Mouse (Mus musculus): ENCODE results near the gene Znhit1. TPM values are rescaled to one million over a fixed set of nuclear protein-coding genes. Genes with fewer than 3 reads are reported as not detected.

Gene Znhit1
- polyA plus RNA-seq, 1 experiment from 2014 or later, result 131 TPM

DNA sequence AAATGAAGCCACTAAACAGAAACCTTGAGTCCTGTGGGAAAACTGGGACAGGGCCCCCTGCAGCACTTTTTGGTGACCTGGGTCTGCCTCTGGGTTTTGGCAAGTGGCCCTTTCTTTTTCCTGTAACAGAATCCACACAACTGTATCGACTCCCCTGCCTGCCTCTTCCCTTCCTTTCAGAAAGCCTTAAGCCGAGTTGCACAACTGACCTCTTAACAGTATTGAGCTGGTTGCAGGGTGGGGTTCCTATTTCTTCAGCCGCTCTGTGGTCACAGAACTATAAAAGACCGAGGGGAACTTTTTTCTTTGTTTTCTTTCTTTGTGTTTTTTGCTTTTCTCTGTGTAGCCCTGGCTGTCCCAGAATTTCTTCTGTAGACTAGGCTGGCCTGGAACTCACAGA is 10.1 kb downstream of the Znhit1 start:
- Histone ChIP-seq H3K9me3 (ENCODE audit: control insufficient read depth, low read length) (no peaks in the 10 kb centered on the region), H3K27me3 (replicated peaks; ENCODE audit: control insufficient read depth, insufficient read depth, low read length) (no peaks in the 10 kb centered on the region), H3K9ac (replicated peaks; ENCODE audit: low read depth, low read length) (no peak overlapping the region), H3K4me2 (ENCODE audit: low read length) (no peak overlapping the region), H3K4me3 (replicated peaks; ENCODE audit: low read length) (no peak overlapping the region), H3K4me1 (replicated peaks; ENCODE audit: control insufficient read depth, insufficient read depth, low read length) (no peaks in the 10 kb centered on the region), H3K27ac (ENCODE audit: low read length) (no peak overlapping the region), H3K36me3 (ENCODE audit: control insufficient read depth, insufficient read depth) (peaks cover 11% of the 10 kb centered on the region; the same call in 1 of the 2 replicates)
- ATAC-seq, result no peak
- 73% methylated on average over 4 of the region's 4 CpGs for WGBS

DNA sequence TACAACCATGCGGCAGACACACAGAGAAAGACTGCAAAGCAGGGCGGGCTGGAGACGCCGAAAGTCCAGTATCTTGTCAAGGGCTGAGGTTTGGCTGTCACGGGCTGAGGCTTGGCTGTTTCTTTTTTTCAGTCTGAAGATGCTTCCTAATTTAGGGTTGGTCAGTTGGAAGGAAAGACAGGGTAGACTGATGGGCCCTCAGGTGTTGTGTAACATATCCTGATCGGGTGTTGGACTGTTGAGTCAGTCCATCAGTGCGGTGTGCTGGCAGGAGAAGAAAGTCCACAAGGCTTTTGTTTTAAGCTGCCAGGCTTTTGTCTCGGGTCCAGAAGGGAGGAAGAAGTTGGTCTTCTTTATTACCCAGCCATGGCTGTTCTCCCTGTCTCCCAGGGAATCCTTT is 14.2 kb downstream of the Znhit1 start:
- no peak overlapping the region for H3K27ac ChIP-seq (ENCODE audit: low read length)
- H3K36me3 ChIP-seq (ENCODE audit: control insufficient read depth, insufficient read depth), result no peaks in the 10 kb centered on the region
- no peak for ATAC-seq
- H3K9ac ChIP-seq (replicated peaks; ENCODE audit: low read depth, low read length), result no peak overlapping the region
- no peak overlapping the region for H3K4me2 ChIP-seq (ENCODE audit: low read length)
- WGBS, result 84% methylated on average over 8 of the region's 8 CpGs
- H3K4me1 ChIP-seq (replicated peaks; ENCODE audit: control insufficient read depth, insufficient read depth, low read length), result no peaks in the 10 kb centered on the region
- no peaks in the 10 kb centered on the region for H3K9me3 ChIP-seq (ENCODE audit: control insufficient read depth, low read length)
- H3K4me3 ChIP-seq (replicated peaks; ENCODE audit: low read length), result no peak overlapping the region
- H3K27me3 ChIP-seq (replicated peaks; ENCODE audit: control insufficient read depth, insufficient read depth, low read length), result no peaks in the 10 kb centered on the region

DNA sequence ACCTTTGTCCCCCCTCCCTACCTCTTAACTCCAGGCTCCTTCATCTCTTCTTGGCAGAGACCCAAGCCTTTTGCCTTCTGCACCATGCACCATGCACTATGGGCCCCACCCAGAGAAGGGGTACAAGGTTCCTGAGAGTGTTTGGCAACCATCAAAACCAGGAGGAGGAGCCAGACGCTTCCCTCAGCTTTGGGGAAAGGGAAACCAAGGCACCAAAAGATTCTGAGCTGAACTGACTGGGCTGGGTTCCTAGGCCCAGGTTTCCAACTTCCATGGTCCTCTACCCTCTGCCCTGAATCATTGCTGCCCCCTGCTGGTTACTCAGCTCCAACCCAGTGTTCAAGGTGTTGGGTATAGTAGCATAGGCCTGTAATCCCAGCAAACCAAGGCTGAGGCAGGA is 17.1 kb downstream of the Znhit1 start:
- Histone ChIP-seq H3K9ac (replicated peaks; ENCODE audit: low read depth, low read length) (no peak overlapping the region), H3K4me2 (ENCODE audit: low read length) (no peak overlapping the region), H3K27ac (ENCODE audit: low read length) (no peak overlapping the region), H3K9me3 (ENCODE audit: control insufficient read depth, low read length) (no peaks in the 10 kb centered on the region), H3K27me3 (replicated peaks; ENCODE audit: control insufficient read depth, insufficient read depth, low read length) (no peaks in the 10 kb centered on the region), H3K4me1 (replicated peaks; ENCODE audit: control insufficient read depth, insufficient read depth, low read length) (no peaks in the 10 kb centered on the region), H3K4me3 (replicated peaks; ENCODE audit: low read length) (no peak overlapping the region), H3K36me3 (ENCODE audit: control insufficient read depth, insufficient read depth) (peaks cover 7% of the 10 kb centered on the region)
- 46% methylated on average over 1 of the region's 1 CpGs for WGBS
- no peak for ATAC-seq

DNA sequence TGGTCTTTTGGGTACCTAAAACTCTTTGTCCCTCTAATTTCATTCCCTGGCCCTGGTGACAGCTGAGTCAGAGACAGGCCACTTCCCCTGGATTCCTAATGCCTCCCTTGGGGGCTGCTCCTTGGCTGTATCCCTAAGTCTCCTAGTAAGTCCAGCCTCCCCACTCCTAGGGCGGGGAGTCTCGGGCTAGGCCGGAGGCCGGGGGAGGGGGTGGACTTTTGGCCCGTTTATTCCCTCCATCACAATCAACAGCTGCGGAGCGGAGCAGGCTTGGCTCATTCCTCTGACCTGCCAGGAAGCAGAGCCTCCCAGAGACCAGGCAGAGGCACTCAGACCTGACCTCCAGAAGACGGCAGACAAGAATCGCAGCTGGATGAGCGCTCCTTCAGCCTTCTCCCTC is 20.2 kb downstream of the Znhit1 start:
- 83% methylated on average over 10 of the region's 10 CpGs for WGBS
- H3K27ac ChIP-seq (ENCODE audit: low read length), result no peak overlapping the region
- no peaks in the 10 kb centered on the region for H3K9me3 ChIP-seq (ENCODE audit: control insufficient read depth, low read length)
- H3K27me3 ChIP-seq (replicated peaks; ENCODE audit: control insufficient read depth, insufficient read depth, low read length), result no peaks in the 10 kb centered on the region
- H3K4me2 ChIP-seq (ENCODE audit: low read length), result no peak overlapping the region
- ATAC-seq, result no peak
- peaks cover 8% of the 10 kb centered on the region for H3K4me1 ChIP-seq (replicated peaks; ENCODE audit: control insufficient read depth, insufficient read depth, low read length)
- H3K4me3 ChIP-seq (replicated peaks; ENCODE audit: low read length), result no peak overlapping the region
- H3K36me3 ChIP-seq (ENCODE audit: control insufficient read depth, insufficient read depth), result peaks cover 21% of the 10 kb centered on the region
- H3K9ac ChIP-seq (replicated peaks; ENCODE audit: low read depth, low read length), result no peak overlapping the region

DNA sequence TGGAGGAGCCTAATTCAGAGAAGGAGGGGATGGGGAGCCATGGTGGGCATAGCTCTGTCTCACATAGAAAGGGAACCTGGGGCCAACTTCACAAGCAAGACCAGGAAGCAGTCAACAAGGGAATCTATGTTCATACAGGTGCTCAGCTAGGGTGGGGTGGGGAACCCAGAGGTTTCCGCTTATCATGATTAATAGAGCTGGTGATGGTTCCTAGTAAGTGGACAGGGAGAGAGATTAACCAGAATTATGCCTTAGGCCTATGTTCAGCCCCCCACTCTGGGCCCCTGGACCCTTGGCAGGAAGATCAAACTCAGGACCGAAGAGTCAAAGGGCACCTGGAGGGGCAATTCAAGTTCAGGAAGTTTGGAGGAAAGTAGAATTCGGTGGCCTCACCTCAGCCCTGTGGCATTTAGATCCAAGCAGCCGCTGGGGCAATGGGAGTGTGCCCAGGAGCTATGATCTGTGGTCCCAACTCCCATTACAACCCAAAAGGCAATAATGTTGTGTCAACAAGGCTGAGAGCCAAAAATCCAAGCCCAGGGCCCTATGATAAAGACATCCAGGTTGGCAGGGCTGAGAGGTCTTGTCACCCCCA is 20.9 kb downstream of the Znhit1 start:
- no peaks in the 10 kb centered on the region for H3K27me3 ChIP-seq (replicated peaks; ENCODE audit: control insufficient read depth, insufficient read depth, low read length)
- no peak overlapping the region for H3K4me2 ChIP-seq (ENCODE audit: low read length)
- no peaks in the 10 kb centered on the region for H3K9me3 ChIP-seq (ENCODE audit: control insufficient read depth, low read length)
- H3K27ac ChIP-seq (ENCODE audit: low read length), result no peak overlapping the region
- H3K4me3 ChIP-seq (replicated peaks; ENCODE audit: low read length), result no peak overlapping the region
- H3K36me3 ChIP-seq (ENCODE audit: control insufficient read depth, insufficient read depth), result peaks cover 21% of the 10 kb centered on the region
- WGBS, result 93% methylated on average over 4 of the region's 4 CpGs
- peaks cover 8% of the 10 kb centered on the region for H3K4me1 ChIP-seq (replicated peaks; ENCODE audit: control insufficient read depth, insufficient read depth, low read length)
- ATAC-seq, result no peak
- no peak overlapping the region for H3K9ac ChIP-seq (replicated peaks; ENCODE audit: low read depth, low read length)

DNA sequence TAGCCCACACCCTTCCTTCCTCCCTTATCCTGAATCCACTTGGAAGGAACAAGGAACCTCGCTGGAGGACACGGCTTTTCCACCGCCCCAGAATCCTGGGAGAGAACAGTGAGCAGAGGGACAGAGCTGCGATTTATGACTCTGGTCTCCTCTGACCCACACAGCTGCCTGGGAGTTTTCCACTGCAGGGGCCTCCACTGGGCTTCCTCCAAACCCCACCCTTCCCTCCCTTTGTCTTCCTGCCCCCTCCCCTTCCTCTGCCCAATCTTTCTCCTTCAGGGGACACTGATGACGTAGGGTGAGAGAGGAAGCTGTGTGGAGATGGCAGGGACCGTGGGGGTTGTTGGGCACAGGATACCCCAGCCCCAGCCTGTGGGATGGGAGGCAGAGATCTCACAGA is 21.5 kb downstream of the Znhit1 start, which contains the start of gene Cldn15:
Gene Cldn15, plus strand, starts transcription at position 286 of the 400 bp plus-strand sequence.
- 87% methylated on average over 6 of the region's 6 CpGs for WGBS
- Histone ChIP-seq H3K27ac (ENCODE audit: low read length) (no peak within 1 kb of the TSS), H3K9me3 (ENCODE audit: control insufficient read depth, low read length) (no peaks in the 10 kb centered on the region), H3K27me3 (replicated peaks; ENCODE audit: control insufficient read depth, insufficient read depth, low read length) (no peaks in the 10 kb centered on the region), H3K9ac (replicated peaks; ENCODE audit: low read depth, low read length) (no peak within 1 kb of the TSS), H3K36me3 (ENCODE audit: control insufficient read depth, insufficient read depth) (peaks cover 21% of the 10 kb centered on the region), H3K4me3 (replicated peaks; ENCODE audit: low read length) (no peak within 1 kb of the TSS), H3K4me2 (ENCODE audit: low read length) (no peak within 1 kb of the TSS), H3K4me1 (replicated peaks; ENCODE audit: control insufficient read depth, insufficient read depth, low read length) (peaks cover 10% of the 10 kb centered on the region)
- no peak for ATAC-seq

DNA sequence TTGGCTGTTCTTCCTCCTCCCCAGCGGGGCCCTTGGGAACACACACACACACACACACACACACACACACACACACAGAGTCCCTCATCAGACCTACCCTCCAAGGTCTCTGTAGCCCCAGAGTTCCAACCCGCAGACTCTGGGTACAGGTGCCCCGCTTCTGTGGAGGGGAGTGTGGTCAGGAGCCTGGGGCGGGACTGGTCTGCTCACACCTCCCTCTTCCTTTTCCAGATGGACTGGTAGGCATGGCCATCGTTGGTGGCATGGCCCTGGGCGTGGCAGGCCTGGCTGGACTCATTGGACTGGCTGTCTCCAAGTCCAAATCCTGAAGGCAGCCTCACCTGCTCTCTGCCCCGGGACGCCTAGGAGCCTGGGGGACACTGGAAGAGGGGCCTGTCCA is 22.1 kb downstream of the Znhit1 start:
- no peak overlapping the region for H3K27ac ChIP-seq (ENCODE audit: low read length)
- 93% methylated on average over 8 of the region's 8 CpGs for WGBS
- H3K4me3 ChIP-seq (replicated peaks; ENCODE audit: low read length), result no peak overlapping the region
- H3K36me3 ChIP-seq (ENCODE audit: control insufficient read depth, insufficient read depth), result peaks cover 21% of the 10 kb centered on the region
- H3K4me2 ChIP-seq (ENCODE audit: low read length), result no peak overlapping the region
- H3K9ac ChIP-seq (replicated peaks; ENCODE audit: low read depth, low read length), result no peak overlapping the region
- no peak for ATAC-seq
- H3K4me1 ChIP-seq (replicated peaks; ENCODE audit: control insufficient read depth, insufficient read depth, low read length), result peaks cover 13% of the 10 kb centered on the region
- H3K27me3 ChIP-seq (replicated peaks; ENCODE audit: control insufficient read depth, insufficient read depth, low read length), result no peaks in the 10 kb centered on the region
- no peaks in the 10 kb centered on the region for H3K9me3 ChIP-seq (ENCODE audit: control insufficient read depth, low read length)

DNA sequence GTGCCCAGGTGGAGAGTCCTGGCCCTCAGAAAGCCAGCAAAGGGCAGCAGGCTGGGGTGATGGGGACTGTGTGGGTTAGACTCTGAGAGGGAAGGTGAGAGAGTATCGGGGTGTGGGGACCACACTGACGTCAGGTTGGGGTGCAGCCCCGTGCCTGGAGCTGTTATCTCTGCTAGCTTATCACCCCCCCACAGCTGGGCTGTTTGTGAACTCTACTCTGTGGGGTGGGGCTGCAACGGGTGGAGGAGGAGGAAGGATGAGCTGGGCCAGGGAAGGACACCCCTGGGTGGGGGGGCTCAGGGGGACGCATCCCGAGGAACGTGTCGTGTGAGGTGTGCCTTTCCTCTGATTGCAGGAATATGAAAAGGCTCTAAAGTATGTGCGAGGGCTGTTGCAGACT is 22.6 kb downstream of the Znhit1 start:
- WGBS, result 95% methylated on average over 9 of the region's 9 CpGs
- no peak overlapping the region for H3K4me3 ChIP-seq (replicated peaks; ENCODE audit: low read length)
- H3K9me3 ChIP-seq (ENCODE audit: control insufficient read depth, low read length), result no peaks in the 10 kb centered on the region
- no peaks in the 10 kb centered on the region for H3K27me3 ChIP-seq (replicated peaks; ENCODE audit: control insufficient read depth, insufficient read depth, low read length)
- peaks cover 13% of the 10 kb centered on the region for H3K4me1 ChIP-seq (replicated peaks; ENCODE audit: control insufficient read depth, insufficient read depth, low read length)
- H3K27ac ChIP-seq (ENCODE audit: low read length), result no peak overlapping the region
- no peak overlapping the region for H3K9ac ChIP-seq (replicated peaks; ENCODE audit: low read depth, low read length)
- ATAC-seq, result no peak
- H3K36me3 ChIP-seq (ENCODE audit: control insufficient read depth, insufficient read depth), result peaks cover 21% of the 10 kb centered on the region
- H3K4me2 ChIP-seq (ENCODE audit: low read length), result no peak overlapping the region

DNA sequence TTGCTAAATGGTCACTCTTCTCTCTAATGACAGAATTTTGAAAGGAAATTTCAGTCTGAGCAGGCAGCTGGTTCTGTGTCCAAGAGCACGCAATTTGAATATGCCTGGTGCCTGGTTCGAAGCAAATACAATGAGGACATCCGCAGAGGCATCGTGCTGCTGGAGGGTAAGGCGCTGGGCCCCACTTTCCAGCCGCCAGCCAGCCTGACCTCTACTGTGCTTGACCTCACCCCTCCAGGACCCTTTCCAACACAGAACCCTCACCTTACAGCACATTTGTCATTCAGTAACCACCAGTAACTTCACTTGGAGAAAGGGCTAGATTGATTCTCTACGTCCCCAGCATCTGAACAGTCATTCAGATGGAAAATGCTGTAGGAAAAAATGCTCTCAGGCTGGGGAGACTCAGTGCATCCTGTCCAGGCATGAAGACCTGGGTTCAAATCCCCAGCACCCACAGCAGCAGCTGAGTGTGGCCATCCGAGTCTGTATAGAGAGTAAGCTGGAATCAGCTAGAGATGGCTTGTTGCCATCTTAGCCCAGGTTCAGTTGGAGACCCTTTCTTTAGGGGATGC is 24.8 kb downstream of the Znhit1 start:
- peak overlapping the region; percentile 78 for H3K4me2 ChIP-seq (ENCODE audit: low read length)
- H3K4me3 ChIP-seq (replicated peaks; ENCODE audit: low read length), result peak overlapping the region; percentile 66
- no peak for ATAC-seq
- H3K9me3 ChIP-seq (ENCODE audit: control insufficient read depth, low read length), result no peaks in the 10 kb centered on the region
- no peaks in the 10 kb centered on the region for H3K27me3 ChIP-seq (replicated peaks; ENCODE audit: control insufficient read depth, insufficient read depth, low read length)
- H3K9ac ChIP-seq (replicated peaks; ENCODE audit: low read depth, low read length), result peak overlapping the region; percentile 80
- H3K4me1 ChIP-seq (replicated peaks; ENCODE audit: control insufficient read depth, insufficient read depth, low read length), result peaks cover 13% of the 10 kb centered on the region
- peak overlapping the region; percentile 91; the same call in 1 of the 2 replicates for H3K27ac ChIP-seq (ENCODE audit: low read length)
- WGBS, result 66% methylated on average over 8 of the region's 8 CpGs
- peaks cover 21% of the 10 kb centered on the region for H3K36me3 ChIP-seq (ENCODE audit: control insufficient read depth, insufficient read depth)
